Mouse (Mus musculus) intestine, postnatal 0 days (tissue): ENCODE data around the gene Pcyt1a. TPM values are rescaled to one million over a fixed set of nuclear protein-coding genes. Genes with fewer than 3 reads are reported as not detected.
"Not testable (repeated sequence)": the region's sequence is repeated elsewhere in the genome, so short reads cannot be mapped to it uniquely, and the experiment has no call there.

Experiments
- ATAC-seq: fragments of 200-750 bp; cut with Nextera tagmentation; 2 replicates; pipeline ENCODE4 v1.8.0; 2017; ENCODE audit warnings: mild to moderate bottlenecking, moderate TSS enrichment, moderate library complexity
- H3K27ac ChIP-seq: fragments of 300-500 bp; sonication (generic); 2 replicates; pipeline ENCODE4 v1.5.1; 2014; ENCODE audit warnings: mild to moderate bottlenecking, low read depth, low read length, moderate library complexity
- H3K27me3 ChIP-seq: fragments of 300-500 bp; sonication (generic); replicated peaks from 2 replicates; pipeline ENCODE4 v1.6.1; 2014; ENCODE audit warnings: low read length, mixed read lengths; ENCODE audit not compliant: control insufficient read depth, insufficient read depth
- H3K36me3 ChIP-seq: fragments of 300-500 bp; sonication (generic); 2 replicates; pipeline ENCODE4 v1.6.1; 2014; ENCODE audit warnings: mild to moderate bottlenecking, moderate library complexity; ENCODE audit not compliant: control insufficient read depth, insufficient read depth
- H3K4me1 ChIP-seq: fragments of 300-500 bp; sonication (generic); replicated peaks from 2 replicates; pipeline ENCODE4 v1.6.1; 2014; ENCODE audit warnings: antibody characterized with exemption, low read length, mixed read lengths; ENCODE audit not compliant: control insufficient read depth, insufficient read depth
- H3K4me2 ChIP-seq: fragments of 300-500 bp; sonication (generic); replicated peaks from 2 replicates; pipeline ENCODE4 v1.6.1; 2014; ENCODE audit warnings: low read depth, mild to moderate bottlenecking, moderate library complexity
- H3K4me3 ChIP-seq: fragments of 300-500 bp; sonication (generic); 2 replicates; pipeline ENCODE4 v1.5.1; 2014; ENCODE audit warnings: low read depth, low read length
- H3K9ac ChIP-seq: fragments of 300-500 bp; sonication (generic); 2 replicates; pipeline ENCODE4 v1.6.1; 2014; ENCODE audit warnings: mild to moderate bottlenecking, low read depth, low read length
- H3K9me3 ChIP-seq: fragments of 300-500 bp; sonication (generic); 2 replicates; pipeline ENCODE4 v1.6.1; 2016; ENCODE audit warnings: mixed run types; ENCODE audit not compliant: control insufficient read depth
- CTCF ChIP-seq: sonication (generic); IDR thresholded peaks from 2 replicates; pipeline ENCODE4 v1.5.1; 2016; ENCODE audit warnings: low read depth, mild to moderate bottlenecking, control low read depth, antibody characterized with exemption, moderate library complexity
- WGBS: fragments of 180-500 bp; shearing (Covaris S2); extraction: QIAGEN DNeasy Blood & Tissue Kit; methylation state at CpG from one replicate; pipeline ENCODE4 v1.1.7; 2014; 5-methylcytosine and 5-hydroxymethylcytosine counted together
- polyA plus RNA-seq: library from polyadenylated mRNA; unstranded; fragments of >200 nt; fragmentation: Nextera tagmentation; extraction: Ambion mirVana; gene quantifications from 2 replicates; pipeline ENCODE4 v1.2.1, GENCODE M21; 2015

The Pcyt1a gene
- polyA plus RNA-seq, 1 experiment from 2014 or later: 114 TPM

- TF ChIP-seq CTCF: no peak
- Histone ChIP-seq H3K9ac (peak within 1 kb of the TSS; percentile 38; the same call in 1 of the 2 replicates), H3K9me3 (no peaks in the 10 kb centered on the region), H3K4me1 (no peaks in the 10 kb centered on the region; the same call in 1 of the 2 replicates), H3K27me3 (no peaks in the 10 kb centered on the region), H3K4me3 (peak within 1 kb of the TSS; percentile 22), H3K4me2 (peak within 1 kb of the TSS; percentile 58), H3K27ac (peak within 1 kb of the TSS; percentile 99), H3K36me3 (no peaks in the 10 kb centered on the region)
- WGBS: 24% methylated on average over 15 of the region's 15 CpGs
- ATAC-seq: peak; percentile 79
Observed at GRCm38 (mm10) chr16:32487234-32488111, 56.8 kb downstream of the Pcyt1a start, which contains the start of gene Slc51a. Gene Slc51a (minus strand): TSS chr16:32487879.

DNA sequence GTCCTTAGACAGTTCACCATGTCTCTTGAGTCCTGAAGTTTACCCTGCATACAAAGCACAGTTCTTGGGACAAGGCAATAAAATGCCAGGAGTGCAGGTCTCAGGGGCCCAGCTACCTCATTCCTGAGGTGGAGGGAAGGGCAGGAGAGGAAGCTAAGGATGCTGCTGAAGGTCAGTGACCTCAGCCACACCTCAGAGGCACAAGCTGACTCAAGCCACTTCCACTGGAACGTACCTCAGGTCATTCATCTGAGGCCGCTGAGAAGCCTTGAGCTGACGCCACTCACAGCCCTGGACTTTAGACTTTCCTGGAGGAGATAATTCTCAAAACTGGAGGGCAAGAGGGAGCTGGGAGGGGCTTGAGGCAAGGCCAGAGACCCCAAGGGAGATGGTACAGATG lies 58.2 kb downstream of the Pcyt1a start:
- Histone ChIP-seq H3K4me3 (no peak overlapping the region), H3K27ac (peak overlapping the region; percentile 99), H3K27me3 (no peaks in the 10 kb centered on the region), H3K4me1 (no peaks in the 10 kb centered on the region; the same call in 1 of the 2 replicates), H3K9me3 (no peaks in the 10 kb centered on the region), H3K4me2 (peak overlapping the region; percentile 58), H3K9ac (no peak overlapping the region), H3K36me3 (no peaks in the 10 kb centered on the region)
- 38% methylated on average over 3 of the region's 3 CpGs for WGBS
- peak; percentile 73 for ATAC-seq
- no peak for TF ChIP-seq CTCF

DNA sequence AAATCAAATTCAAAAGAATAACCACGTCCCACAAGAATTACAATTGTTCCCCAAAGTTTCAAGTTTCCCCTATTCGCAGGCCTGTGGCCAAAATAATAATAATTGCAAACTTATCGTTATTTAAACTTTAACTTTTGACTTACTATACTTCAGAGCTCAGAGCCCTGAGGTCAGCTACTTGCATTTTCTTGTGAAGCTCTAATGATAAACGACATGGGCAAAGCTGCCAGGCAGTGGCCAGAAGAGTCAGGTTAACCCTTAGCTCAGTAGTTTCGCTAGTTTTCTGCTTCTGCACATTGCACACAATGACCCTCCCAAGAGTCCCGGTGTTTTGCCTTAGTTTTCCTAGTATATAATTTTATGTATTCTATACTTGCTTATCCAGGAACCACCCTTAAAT lies 63.6 kb downstream of the Pcyt1a start:
- H3K4me3 ChIP-seq, H3K36me3 ChIP-seq, H3K27ac ChIP-seq, H3K4me2 ChIP-seq, H3K27me3 ChIP-seq, ATAC-seq, H3K9me3 ChIP-seq, H3K9ac ChIP-seq, H3K4me1 ChIP-seq: not testable (repeated sequence)
- WGBS: 61% methylated on average over 6 of the region's 6 CpGs

DNA sequence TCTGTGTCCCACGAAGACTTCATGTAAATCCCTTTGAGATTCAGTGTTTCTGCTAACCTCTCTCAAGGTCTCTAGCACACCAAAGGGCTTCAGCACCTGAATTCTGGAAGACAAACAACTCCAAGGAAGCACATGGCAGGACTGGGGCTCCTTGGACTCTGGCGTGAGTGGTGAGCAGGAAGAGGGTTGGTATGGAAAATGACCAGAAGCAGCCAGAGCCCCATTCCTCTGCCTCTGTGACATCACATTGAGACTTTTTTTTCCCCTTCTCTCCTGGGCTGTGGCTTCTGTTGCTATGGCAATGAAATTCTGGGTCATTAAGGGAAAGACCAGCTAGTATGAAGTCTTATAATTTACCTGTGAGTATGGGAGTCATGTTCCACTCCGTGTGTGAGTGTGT lies 65.2 kb downstream of the Pcyt1a start, which contains the start of gene Zdhhc19:
TSS of gene Zdhhc19 (plus strand) at position 301 of the 400 bp plus-strand sequence.
- 62% methylated on average over 3 of the region's 3 CpGs for WGBS
- no peaks in the 10 kb centered on the region for H3K27me3 ChIP-seq
- H3K27ac ChIP-seq: no peak within 1 kb of the TSS
- TF ChIP-seq CTCF: no peak
- H3K4me3 ChIP-seq: no peak within 1 kb of the TSS
- no peak within 1 kb of the TSS for H3K9ac ChIP-seq
- H3K4me2 ChIP-seq: no peak within 1 kb of the TSS
- H3K4me1 ChIP-seq: no peaks in the 10 kb centered on the region; the same call in 1 of the 2 replicates
- H3K9me3 ChIP-seq: no peaks in the 10 kb centered on the region
- H3K36me3 ChIP-seq: no peaks in the 10 kb centered on the region
- ATAC-seq: no peak

GRCm38 (mm10) chr16:32498996-32499395 lies 68.3 kb downstream of the Pcyt1a start:
- Histone ChIP-seq H3K4me3 (no peak overlapping the region), H3K9ac (no peak overlapping the region), H3K4me2 (no peak overlapping the region; the same call in 1 of the 2 replicates), H3K27me3 (no peaks in the 10 kb centered on the region), H3K4me1 (peaks cover 2% of the 10 kb centered on the region; the same call in 1 of the 2 replicates), H3K36me3 (no peaks in the 10 kb centered on the region), H3K9me3 (no peaks in the 10 kb centered on the region), H3K27ac (no peak overlapping the region)
- ATAC-seq: no peak
- 64% methylated on average over 13 of the region's 13 CpGs for WGBS
- TF ChIP-seq CTCF: no peak

DNA sequence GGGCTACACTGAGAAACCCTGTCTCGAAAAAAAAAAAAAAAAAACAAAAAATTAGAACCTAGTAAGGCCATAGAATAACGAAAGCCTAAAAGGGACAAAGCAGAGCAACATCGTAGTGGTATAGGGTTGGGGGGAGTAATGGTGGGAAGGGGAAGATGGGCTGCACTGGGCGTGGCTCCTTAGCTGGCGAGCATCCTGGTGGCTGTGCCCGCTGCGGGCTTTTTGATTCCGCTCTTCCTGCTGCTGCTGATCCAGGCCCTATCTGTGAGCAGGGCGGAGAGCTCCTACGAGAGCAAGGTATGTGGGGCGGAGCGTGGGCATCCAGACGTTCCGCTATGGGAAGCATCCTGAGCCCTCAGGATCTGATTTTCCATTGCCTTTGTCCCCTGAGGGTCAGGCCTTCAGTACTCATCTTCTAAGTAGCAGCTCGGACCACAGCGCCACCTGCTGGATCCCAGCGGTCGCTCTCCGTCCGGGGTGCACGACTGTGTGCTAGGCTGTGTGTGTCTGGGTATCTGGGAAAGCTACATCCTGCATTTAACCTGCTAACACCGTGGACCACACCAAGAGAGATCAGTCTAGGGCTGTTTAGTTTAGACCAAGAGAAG lies 68.8 kb downstream of the Pcyt1a start:
- Histone ChIP-seq H3K4me2 (peak overlapping the region; percentile 60), H3K4me3 (peak overlapping the region; percentile 24; the same call in 1 of the 2 replicates), H3K4me1 (peaks cover 2% of the 10 kb centered on the region; the same call in 1 of the 2 replicates), H3K27me3 (no peaks in the 10 kb centered on the region), H3K36me3 (no peaks in the 10 kb centered on the region), H3K27ac (no peak overlapping the region), H3K9ac (peak overlapping the region; percentile 32), H3K9me3 (no peaks in the 10 kb centered on the region)
- TF ChIP-seq CTCF: peak; percentile 99
- ATAC-seq: peak; percentile 85
- 10% methylated on average over 22 of the region's 22 CpGs for WGBS
